Mouse (Mus musculus) CH12.LX (cell line): ENCODE results near the gene Gabra6. TPM values are rescaled to one million over a fixed set of nuclear protein-coding genes. Genes with fewer than 3 reads are reported as not detected.

ENCODE experiments used
- DNase-seq: peaks from one replicate; pipeline ENCODE4 v3.0.0-alpha.2; 2013; ENCODE audit errors: extremely low read depth
- H3K27ac ChIP-seq: 2 replicates; pipeline ENCODE4 v1.5.1; 2012; ENCODE audit warnings: low read depth, mild to moderate bottlenecking, control low read depth, moderate library complexity; ENCODE audit not compliant: insufficient read depth
- H3K27me3 ChIP-seq: replicated peaks from 2 replicates; pipeline ENCODE3; 2012; ENCODE audit warnings: inconsistent platforms
- H3K36me3 ChIP-seq, 2 experiments: replicated peaks in 1 of 2; 2 replicates each; pipeline versions ENCODE3 to v1.6.1; 2012; ENCODE audit warnings: inconsistent platforms in 1 of 2, low read length in 1 of 2, mild to moderate bottlenecking in 1 of 2, mixed read lengths in 1 of 2, moderate library complexity in 1 of 2; ENCODE audit not compliant: control insufficient read depth in 1 of 2, insufficient read depth in 1 of 2
- H3K4me1 ChIP-seq, 2 experiments: 2 replicates each; pipeline ENCODE4 v1.6.1; 2012; ENCODE audit warnings: inconsistent platforms in 1 of 2, moderate library complexity in 1 of 2; ENCODE audit not compliant: insufficient read depth in 2 of 2, control insufficient read depth in 1 of 2
- H3K4me2 ChIP-seq: 2 replicates; pipeline ENCODE4 v1.6.1; 2012; ENCODE audit warnings: low read depth, mild to moderate bottlenecking, control low read depth; ENCODE audit not compliant: poor library complexity, insufficient read depth, severe bottlenecking
- H3K4me3 ChIP-seq, 3 experiments: fragments of 150-350 bp in 1 of 3; sonication (generic) in 1 of 3; replicated peaks in 1 of 3; 2 replicates each; pipeline versions ENCODE3 to v1.5.1; 2011 to 2012; ENCODE audit warnings: low read depth in 2 of 3, low read length in 2 of 3, mild to moderate bottlenecking in 2 of 3, moderate library complexity in 2 of 3, control low read depth in 1 of 3, improper control_type of control experiment in 1 of 3, inconsistent platforms in 1 of 3, mixed read lengths in 1 of 3; ENCODE audit not compliant: poor library complexity in 1 of 3
- H3K79me2 ChIP-seq: replicated peaks from 2 replicates; pipeline ENCODE4 v1.6.1; 2012; ENCODE audit warnings: mild to moderate bottlenecking, moderate library complexity; ENCODE audit not compliant: control insufficient read depth, poor library complexity, insufficient read depth, severe bottlenecking; ENCODE audit errors: extremely low read depth
- H3K9ac ChIP-seq: 2 replicates; pipeline ENCODE4 v1.6.1; 2012; ENCODE audit warnings: low read depth, mild to moderate bottlenecking, control low read depth, moderate library complexity; ENCODE audit not compliant: insufficient read depth
- H3K9me3 ChIP-seq: replicated peaks from 2 replicates; pipeline ENCODE3; 2012; ENCODE audit warnings: low read length, inconsistent platforms, mixed read lengths
- CHD2 ChIP-seq: IDR thresholded peaks from 2 replicates; pipeline ENCODE4 v1.6.1; 2011; ENCODE audit warnings: low read length, improper control_type of control experiment
- CTCF ChIP-seq, 2 experiments: IDR thresholded peaks in 1 of 2; conservative IDR thresholded peaks in 1 of 2; 2 replicates each; pipeline ENCODE4 v1.5.1; 2011 to 2012; ENCODE audit warnings: low read depth in 2 of 2, low read length in 2 of 2, improper control_type of control experiment in 1 of 2, inconsistent platforms in 1 of 2, mild to moderate bottlenecking in 1 of 2, moderate library complexity in 1 of 2
- E2F4 ChIP-seq: IDR thresholded peaks from 2 replicates; pipeline ENCODE4 v1.6.1; 2011; ENCODE audit warnings: low read depth, low read length, improper control_type of control experiment; ENCODE audit not compliant: insufficient replicate concordance
- ELF1 ChIP-seq: IDR thresholded peaks from 2 replicates; pipeline ENCODE4 v1.6.1; 2014; ENCODE audit warnings: low read depth, mild to moderate bottlenecking, inconsistent platforms, low read length, improper control_type of control experiment
- JUND ChIP-seq: conservative IDR thresholded peaks from 2 replicates; pipeline ENCODE4 v1.6.1; 2011; ENCODE audit warnings: low read depth, low read length, improper control_type of control experiment
- KAT2A ChIP-seq: IDR thresholded peaks from 2 replicates; pipeline ENCODE4 v1.6.1; 2012; ENCODE audit warnings: low read length, improper control_type of control experiment, inconsistent platforms; ENCODE audit not compliant: insufficient replicate concordance
- MAZ ChIP-seq: IDR thresholded peaks from 2 replicates; pipeline ENCODE4 v1.6.1; 2012; ENCODE audit warnings: low read depth, mild to moderate bottlenecking, inconsistent platforms, low read length, improper control_type of control experiment, moderate library complexity
- MEF2A ChIP-seq: IDR thresholded peaks from 2 replicates; pipeline ENCODE4 v1.6.1; 2014; ENCODE audit warnings: low read depth, mild to moderate bottlenecking, inconsistent platforms, low read length, improper control_type of control experiment, borderline replicate concordance
- MYC ChIP-seq: IDR thresholded peaks from 2 replicates; pipeline ENCODE4 v1.6.1; 2011; ENCODE audit warnings: low read depth, mild to moderate bottlenecking, improper control_type of control experiment, low read length
- NRF1 ChIP-seq: IDR thresholded peaks from 2 replicates; pipeline ENCODE4 v1.6.1; 2014; ENCODE audit warnings: low read depth, mild to moderate bottlenecking, inconsistent platforms, low read length, improper control_type of control experiment, moderate library complexity
- PAX5 ChIP-seq: IDR thresholded peaks from 2 replicates; pipeline ENCODE4 v1.6.1; 2012; ENCODE audit warnings: low read length, inconsistent platforms, mixed read lengths
- POLR2AphosphoS2 ChIP-seq: IDR thresholded peaks from 2 replicates; pipeline ENCODE4 v1.6.1; 2011; ENCODE audit warnings: low read depth, low read length, improper control_type of control experiment
- TCF12 ChIP-seq: IDR thresholded peaks from 2 replicates; pipeline ENCODE4 v1.6.1; 2014; ENCODE audit warnings: low read depth, mild to moderate bottlenecking, inconsistent platforms, low read length, improper control_type of control experiment
- USF1 ChIP-seq: IDR thresholded peaks from 2 replicates; pipeline ENCODE4 v1.6.1; 2014; ENCODE audit warnings: low read depth, mild to moderate bottlenecking, inconsistent platforms, low read length, improper control_type of control experiment
- ZKSCAN1 ChIP-seq: IDR thresholded peaks from 2 replicates; pipeline ENCODE4 v1.6.1; 2012; ENCODE audit warnings: low read depth, inconsistent platforms, low read length, improper control_type of control experiment, borderline replicate concordance
- ZNF384 ChIP-seq: IDR thresholded peaks from 2 replicates; pipeline ENCODE4 v1.6.1; 2012; ENCODE audit warnings: low read depth, low read length, improper control_type of control experiment, inconsistent platforms
- dilution Hi-C: fragments of 300-500 bp; cut with MboI; formaldehyde crosslinking; loops from 2 replicates; pipeline ENCODE4 v1.14.3; 2020; ENCODE audit warnings: low sequenced_read_pairs; ENCODE audit not compliant: extremely low pct_unique_long_range_greater_than_20kb, extremely low pct_ligation_motif_present
- in situ Hi-C: fragments of 300-500 bp; cut with MboI; formaldehyde crosslinking; loops from 3 replicates; pipeline ENCODE4 v1.14.3; 2019; ENCODE audit warnings: low sequenced_read_pairs, low pct_ligation_motif_present, low pct_unique_long_range_greater_than_20kb, mixed read lengths
- polyA plus RNA-seq: library from polyadenylated mRNA; unstranded; fragments of >175 nt; gene quantifications from 2 replicates; pipeline ENCODE4 v1.2.1, GENCODE M21; 2012; ENCODE audit warnings: low read depth; ENCODE audit not compliant: insufficient read length
- total RNA-seq, 2 experiments: library from RNA; depleted of rRNA; stranded (reverse); fragments of 300-350 nt in 1 of 2; fragments of >200 nt in 1 of 2; gene quantifications; 2 replicates each; pipeline ENCODE4 v1.2.3; 2012 to 2014

Gene Gabra6
- total and polyA plus RNA-seq, 3 experiments = not detected

DNA sequence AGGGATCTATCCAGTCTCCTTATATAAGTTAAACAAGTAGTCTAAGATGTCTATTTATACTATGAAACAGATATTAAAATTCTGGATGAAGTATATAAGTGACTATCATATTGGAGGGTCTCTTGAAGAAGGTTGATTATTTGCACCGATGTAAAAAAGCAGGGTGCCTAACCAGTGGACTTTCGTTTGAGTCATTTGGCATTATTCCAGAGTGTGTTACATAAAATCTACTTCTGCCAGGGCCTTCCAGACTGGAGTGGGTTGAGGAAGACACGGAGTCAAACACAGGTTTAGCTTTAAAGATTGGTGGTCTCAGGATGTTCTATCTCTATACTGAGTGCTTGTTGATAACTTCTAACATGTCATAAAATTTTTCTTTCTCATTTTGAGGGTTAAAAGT, 11.2 kb upstream of the Gabra6 start:
- H3K9me3 ChIP-seq = no peaks in the 10 kb centered on the region
- TF ChIP-seq ZKSCAN1 = no peak
- no peak for TF ChIP-seq POLR2AphosphoS2
- TF ChIP-seq E2F4 = no peak
- TF ChIP-seq USF1 = no peak
- no peak for TF ChIP-seq ELF1
- TF ChIP-seq ZNF384 = no peak
- TF ChIP-seq, all 38 proteins: peak for 0
- in situ Hi-C loops (no loop called here), dilution Hi-C loops (no loop called here)
- no peak for DNase-seq
- Histone ChIP-seq H3K4me2 (no peak overlapping the region), H3K9ac (no peak overlapping the region), H3K36me3 (no peaks in the 10 kb centered on the region), H3K4me1 (no peaks in the 10 kb centered on the region), H3K27ac (no peak overlapping the region), H3K27me3 (no peaks in the 10 kb centered on the region), H3K79me2 (no peaks in the 10 kb centered on the region), H3K4me3 (no peak overlapping the region)

DNA sequence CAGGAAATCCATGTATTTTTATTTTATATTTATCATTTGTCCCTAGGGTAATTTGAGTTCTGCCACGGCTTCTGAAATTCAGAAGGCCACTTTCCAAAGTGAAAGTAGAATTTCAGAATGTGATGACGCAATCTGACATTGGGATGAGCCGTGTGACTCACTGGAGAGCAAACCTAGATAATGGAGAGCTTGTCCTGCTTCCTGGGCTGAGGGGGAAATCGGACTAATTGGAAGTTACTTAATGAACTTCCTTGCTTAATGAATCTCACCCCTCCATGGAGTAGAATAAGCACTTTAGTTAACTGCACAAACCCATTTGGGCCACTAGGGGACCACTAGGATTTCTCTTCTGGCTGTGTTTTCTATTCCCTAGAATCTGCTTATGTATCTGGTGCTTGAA, 5.4 kb upstream of the Gabra6 start:
- no peak overlapping the region for H3K4me3 ChIP-seq
- dilution Hi-C loops (no loop called here), in situ Hi-C loops (no loop called here)
- H3K27ac ChIP-seq = no peak overlapping the region
- DNase-seq = peak; percentile 40
- TF ChIP-seq KAT2A (no peak), CTCF (conservative IDR thresholded peaks at IDR 0.05 in 1 of 2, IDR thresholded peaks at IDR 0.05 in 1 of 2; ENCODE audit: low read depth in 2 of 2, low read length in 2 of 2) (peak; percentile 49 to 52; a peak in 3 of 4 replicates)
- H3K4me1 ChIP-seq = no peaks in the 10 kb centered on the region
- H3K27me3 ChIP-seq = no peaks in the 10 kb centered on the region
- H3K9ac ChIP-seq = no peak overlapping the region
- H3K9me3 ChIP-seq = no peaks in the 10 kb centered on the region
- H3K79me2 ChIP-seq = no peaks in the 10 kb centered on the region
- H3K36me3 ChIP-seq = no peaks in the 10 kb centered on the region
- H3K4me2 ChIP-seq = peak overlapping the region; percentile 21; the same call in 1 of the 2 replicates

DNA sequence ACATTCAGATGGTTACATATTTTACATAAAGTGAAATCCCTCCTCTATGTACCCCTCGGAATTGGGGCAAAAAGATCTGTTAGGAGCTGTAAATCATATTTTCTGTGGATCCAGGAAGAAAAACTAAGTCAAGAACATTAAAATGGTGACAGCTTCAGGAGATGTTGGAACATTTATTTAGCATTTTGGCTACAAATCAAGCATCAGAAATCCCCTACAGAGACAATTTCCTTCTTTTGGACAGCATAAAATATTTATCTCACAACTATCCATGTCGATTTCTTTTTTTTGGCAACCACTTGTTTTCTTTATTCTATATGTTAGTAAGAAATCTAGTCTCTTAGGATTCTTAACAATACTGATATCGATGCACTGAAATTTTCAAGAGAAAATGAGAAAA, 688 bp upstream of the Gabra6 start:
- Histone ChIP-seq H3K9me3 (no peaks in the 10 kb centered on the region), H3K27me3 (no peaks in the 10 kb centered on the region), H3K36me3 (no peaks in the 10 kb centered on the region), H3K9ac (no peak overlapping the region), H3K4me1 (no peaks in the 10 kb centered on the region), H3K79me2 (no peaks in the 10 kb centered on the region), H3K4me3 (no peak overlapping the region), H3K27ac (no peak overlapping the region), H3K4me2 (no peak overlapping the region)
- in situ Hi-C loops = no loop called here
- DNase-seq = no peak
- dilution Hi-C loops = no loop called here
- TF ChIP-seq MYC (no peak), TCF12 (no peak), POLR2AphosphoS2 (no peak), PAX5 (no peak), MEF2A (no peak), JUND (no peak), NRF1 (no peak), CHD2 (no peak), MAZ (no peak)
